Mouse (Mus musculus) heart, embryonic 11.5 days (tissue): ENCODE data around the gene Meiob. TPM values are rescaled to one million over a fixed set of nuclear protein-coding genes. Genes with fewer than 3 reads are reported as not detected.

Experiments
- ATAC-seq: fragments of 200-750 bp; cut with Nextera tagmentation; replicated peaks from 2 replicates; pipeline ENCODE4 v1.8.0; 2017; ENCODE audit warnings: moderate library complexity; ENCODE audit not compliant: insufficient number of reproducible peaks, low FRiP score, low TSS enrichment
- H3K27ac ChIP-seq: fragments of 300-500 bp; sonication (generic); 2 replicates; pipeline ENCODE4 v1.5.1; 2014; ENCODE audit warnings: mild to moderate bottlenecking, low read depth, low read length
- H3K27me3 ChIP-seq: fragments of 300-500 bp; sonication (generic); 2 replicates; pipeline ENCODE4 v1.6.1; 2014; ENCODE audit warnings: mild to moderate bottlenecking, low read length, mixed read lengths; ENCODE audit not compliant: control insufficient read depth, insufficient read depth
- H3K36me3 ChIP-seq: fragments of 300-500 bp; sonication (generic); 2 replicates; pipeline ENCODE4 v1.6.1; 2014; ENCODE audit warnings: mild to moderate bottlenecking, low read length, moderate library complexity, mixed read lengths; ENCODE audit not compliant: control insufficient read depth, insufficient read depth
- H3K4me1 ChIP-seq: fragments of 300-500 bp; sonication (generic); 2 replicates; pipeline ENCODE4 v1.6.1; 2014; ENCODE audit warnings: low read length; ENCODE audit not compliant: control insufficient read depth, insufficient read depth
- H3K4me2 ChIP-seq: fragments of 300-500 bp; sonication (generic); 2 replicates; pipeline ENCODE4 v1.6.1; 2014; ENCODE audit warnings: mild to moderate bottlenecking, moderate library complexity
- H3K4me3 ChIP-seq: fragments of 300-500 bp; sonication (generic); 2 replicates; pipeline ENCODE4 v1.5.1; 2014; ENCODE audit warnings: low read depth, low read length
- H3K9ac ChIP-seq: fragments of 300-500 bp; sonication (generic); 2 replicates; pipeline ENCODE4 v1.6.1; 2014; ENCODE audit warnings: mild to moderate bottlenecking, low read depth, low read length, moderate library complexity
- H3K9me3 ChIP-seq: fragments of 300-500 bp; sonication (generic); replicated peaks from 2 replicates; pipeline ENCODE4 v1.6.1; 2016; ENCODE audit warnings: low read length; ENCODE audit not compliant: control insufficient read depth
- WGBS: fragments of 180-500 bp; shearing (Covaris S2); extraction: QIAGEN DNeasy Blood & Tissue Kit; methylation state at CpG from one replicate; pipeline ENCODE4 v1.1.7; 2014; ENCODE audit not compliant: insufficient replicate concordance; 5-methylcytosine and 5-hydroxymethylcytosine counted together
- polyA plus RNA-seq: library from polyadenylated mRNA; unstranded; fragments of >200 nt; fragmentation: Nextera tagmentation; extraction: Ambion mirVana; gene quantifications from 2 replicates; pipeline ENCODE4 v1.2.1, GENCODE M21; 2014

The Meiob gene
- polyA plus RNA-seq, 1 experiment from 2014 or later = not detected

DNA sequence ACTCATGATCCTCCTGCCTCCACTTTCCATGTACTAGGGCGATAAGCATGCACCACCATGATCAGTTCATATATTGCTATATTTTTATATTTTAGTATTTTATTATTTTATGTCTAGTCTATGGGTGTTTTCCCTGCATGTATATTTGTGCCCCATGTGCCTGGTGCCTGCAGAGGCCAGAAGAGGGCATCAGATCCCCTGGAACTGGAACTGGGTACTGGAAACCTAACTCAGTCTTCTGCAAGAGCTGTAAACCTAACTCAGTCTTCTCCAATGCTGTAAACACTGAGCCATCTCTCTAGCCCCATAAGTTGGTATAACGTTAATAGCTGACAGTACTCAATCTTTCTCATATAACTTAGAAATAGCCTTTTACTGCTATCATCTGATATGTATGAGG lies 38.5 kb downstream of the Meiob start:
- H3K9me3 ChIP-seq = no peaks in the 10 kb centered on the region
- no peak overlapping the region for H3K27ac ChIP-seq
- H3K36me3 ChIP-seq = no peaks in the 10 kb centered on the region
- H3K4me2 ChIP-seq = no peak overlapping the region
- ATAC-seq = no peak
- no peaks in the 10 kb centered on the region for H3K4me1 ChIP-seq
- H3K27me3 ChIP-seq = peaks cover 2% of the 10 kb centered on the region; the same call in 1 of the 2 replicates
- no peak overlapping the region for H3K9ac ChIP-seq
- H3K4me3 ChIP-seq = no peak overlapping the region
- WGBS = 57% methylated on average over 2 of the region's 2 CpGs

DNA sequence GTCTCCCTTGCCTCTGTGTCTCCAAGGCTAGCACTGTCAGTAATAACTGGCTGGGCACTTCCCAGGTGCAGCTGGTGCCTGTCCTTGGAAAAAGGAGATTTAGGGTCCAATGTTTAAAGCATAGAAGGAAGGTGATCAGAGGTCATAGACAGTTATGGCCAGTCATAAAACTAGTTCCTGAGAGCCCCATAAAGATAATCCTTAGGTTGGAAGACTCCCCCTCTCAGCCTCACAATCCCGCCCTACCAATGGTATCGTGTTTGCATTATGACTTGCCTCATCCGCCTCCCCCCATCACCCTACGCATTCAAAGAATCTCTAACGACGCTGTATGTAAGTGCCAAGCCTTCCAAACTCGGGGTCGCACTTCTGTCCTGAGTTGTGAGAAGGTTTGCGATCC lies 40.4 kb downstream of the Meiob start:
- H3K27ac ChIP-seq = no peak overlapping the region
- peak overlapping the region; percentile 27 for H3K4me2 ChIP-seq
- H3K36me3 ChIP-seq = no peaks in the 10 kb centered on the region
- no peaks in the 10 kb centered on the region; the same call in 1 of the 2 replicates for H3K27me3 ChIP-seq
- H3K9me3 ChIP-seq = no peaks in the 10 kb centered on the region
- ATAC-seq = no peak
- no peak overlapping the region for H3K9ac ChIP-seq
- 46% methylated on average over 9 of the region's 9 CpGs for WGBS
- no peak overlapping the region for H3K4me3 ChIP-seq
- 0 out of 2 replicates have a peak, but pooled peaks cover 3% of the 10 kb centered on the region for H3K4me1 ChIP-seq

DNA sequence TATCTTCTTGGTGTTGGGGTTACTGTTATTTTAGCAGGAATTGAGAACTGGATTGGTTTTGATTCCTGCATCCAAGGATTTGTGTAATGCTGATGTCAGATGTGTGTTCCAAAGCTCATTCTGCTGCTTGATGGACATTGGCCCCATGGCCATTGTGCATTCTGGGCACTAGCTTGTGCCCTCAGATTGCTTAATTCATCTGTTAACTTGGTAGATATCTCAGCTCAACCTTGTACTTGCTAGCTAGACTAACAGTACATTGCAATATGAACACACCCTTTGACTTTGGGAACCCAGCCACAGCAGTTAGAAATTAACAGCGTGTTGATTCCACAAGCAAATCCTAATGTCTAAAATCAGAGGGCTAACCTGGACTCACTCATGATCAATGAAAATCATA lies 43.3 kb downstream of the Meiob start:
- Histone ChIP-seq H3K4me2 (peak overlapping the region; percentile 41), H3K4me1 (peaks cover 10% of the 10 kb centered on the region; the same call in 1 of the 2 replicates), H3K9me3 (no peaks in the 10 kb centered on the region), H3K4me3 (0 out of 2 replicates have a peak overlapping the region, but pooled peaks have one; percentile 8), H3K27me3 (peaks cover 7% of the 10 kb centered on the region; the same call in 1 of the 2 replicates), H3K27ac (no peak overlapping the region), H3K36me3 (no peaks in the 10 kb centered on the region), H3K9ac (no peak overlapping the region)
- WGBS = 93% methylated on average over 1 of the region's 1 CpGs
- no peak for ATAC-seq

DNA sequence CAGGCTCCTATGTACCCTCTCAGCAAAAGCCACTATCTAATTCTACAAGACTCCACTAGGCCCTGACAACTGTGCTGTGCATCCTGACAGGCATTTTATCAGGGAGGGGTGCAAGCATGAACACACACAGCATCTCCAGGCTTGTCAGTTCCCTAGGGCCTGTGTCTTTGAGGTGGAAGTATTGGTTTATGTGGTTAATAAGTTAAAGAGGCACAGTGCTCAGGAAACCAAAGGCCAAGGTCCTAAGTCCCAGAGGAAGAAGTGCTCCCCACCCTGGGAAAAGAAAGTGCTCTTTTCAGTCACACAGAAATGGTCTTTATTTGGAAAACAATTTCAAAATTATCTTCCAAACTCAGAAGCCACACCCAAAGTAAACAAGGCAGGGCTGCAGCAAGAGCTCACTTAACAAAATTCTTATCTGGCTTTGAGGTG lies 44.5 kb downstream of the Meiob start:
- peak overlapping the region; percentile 57 for H3K4me3 ChIP-seq

DNA sequence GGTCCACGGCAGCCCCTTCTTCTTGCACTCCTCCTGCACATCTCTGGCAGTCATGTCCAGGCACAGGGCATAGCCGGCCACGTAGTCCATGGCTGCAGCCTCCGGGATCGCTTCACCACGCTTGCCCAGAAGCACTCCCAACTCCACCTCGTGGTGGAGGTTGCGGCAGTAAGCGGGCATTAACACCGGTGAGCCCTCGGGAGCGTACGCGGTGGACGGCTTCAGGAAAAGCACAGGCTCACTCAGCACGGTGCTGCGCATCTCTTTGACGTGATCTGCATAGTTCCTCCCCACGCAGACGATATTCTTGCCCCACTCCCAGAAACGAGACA lies 45.6 kb downstream of the Meiob start:
- Histone ChIP-seq H3K4me3 (peak overlapping the region; percentile 57), H3K9me3 (no peaks in the 10 kb centered on the region), H3K36me3 (0 out of 2 replicates have a peak, but pooled peaks cover 3% of the 10 kb centered on the region), H3K27ac (peak overlapping the region; percentile 99), H3K9ac (peak overlapping the region; percentile 80), H3K27me3 (peaks cover 7% of the 10 kb centered on the region; the same call in 1 of the 2 replicates), H3K4me1 (peaks cover 10% of the 10 kb centered on the region; the same call in 1 of the 2 replicates), H3K4me2 (peak overlapping the region; percentile 85)
- WGBS = under 1% methylated on average over 21 of the region's 21 CpGs
- peak; percentile 57 for ATAC-seq

More for the DNA sequence above, 44.5 kb downstream of the Meiob start:
- ATAC-seq = no peak
- Histone ChIP-seq H3K27me3 (peaks cover 7% of the 10 kb centered on the region; the same call in 1 of the 2 replicates), H3K4me2 (peak overlapping the region; percentile 85), H3K9ac (peak overlapping the region; percentile 50; the same call in 1 of the 2 replicates), H3K27ac (peak overlapping the region; percentile 99), H3K36me3 (0 out of 2 replicates have a peak, but pooled peaks cover 2% of the 10 kb centered on the region), H3K9me3 (no peaks in the 10 kb centered on the region), H3K4me1 (peaks cover 10% of the 10 kb centered on the region; the same call in 1 of the 2 replicates)

DNA sequence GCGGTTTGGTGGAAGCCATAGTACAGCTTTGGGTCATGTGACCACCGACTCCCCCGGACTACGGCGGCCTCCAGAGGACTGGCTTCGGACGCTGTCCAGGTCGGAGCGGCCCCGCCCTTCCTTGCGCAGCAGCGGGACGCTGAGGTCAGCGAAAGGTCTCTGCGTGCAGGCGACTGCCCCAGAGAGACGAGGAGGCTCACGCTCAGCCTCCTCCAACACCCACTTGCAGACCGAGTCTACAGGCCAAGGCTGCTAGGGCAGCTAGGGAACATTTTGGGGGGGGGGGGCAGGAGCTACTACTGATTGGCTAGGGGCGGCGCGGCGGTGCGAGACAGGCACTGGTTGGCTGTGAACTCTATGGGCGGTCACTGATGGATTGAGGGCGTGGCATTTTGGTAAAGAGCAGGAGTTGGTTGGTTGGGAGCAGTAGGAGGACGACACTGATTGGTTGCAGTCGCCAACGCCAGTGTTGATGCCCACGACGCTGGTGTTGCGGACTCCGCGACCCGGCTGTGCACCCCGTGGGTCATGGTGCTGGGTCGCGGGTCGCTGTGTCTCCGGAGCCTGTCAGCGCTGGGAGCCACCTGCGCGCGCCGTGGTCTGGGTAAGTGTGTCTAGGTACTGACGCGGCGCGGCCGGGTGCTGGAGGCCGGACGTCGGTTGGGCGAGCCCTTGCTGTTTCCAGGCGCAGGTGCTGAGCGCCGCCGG lies 46.1 kb downstream of the Meiob start, which contains the start of gene Fahd1:
Fahd1 (minus strand) TSS at position 300 of the 708 bp plus-strand sequence.
- Histone ChIP-seq H3K9me3 (no peaks in the 10 kb centered on the region), H3K27me3 (peaks cover 7% of the 10 kb centered on the region; the same call in 1 of the 2 replicates), H3K4me1 (peaks cover 10% of the 10 kb centered on the region; the same call in 1 of the 2 replicates), H3K36me3 (0 out of 2 replicates have a peak, but pooled peaks cover 3% of the 10 kb centered on the region), H3K4me2 (peak within 1 kb of the TSS; percentile 90), H3K9ac (peak within 1 kb of the TSS; percentile 80), H3K27ac (peak within 1 kb of the TSS; percentile 99), H3K4me3 (peak within 1 kb of the TSS; percentile 57)
- ATAC-seq = peak; percentile 98
- WGBS = under 1% methylated on average over 58 of the region's 58 CpGs

DNA sequence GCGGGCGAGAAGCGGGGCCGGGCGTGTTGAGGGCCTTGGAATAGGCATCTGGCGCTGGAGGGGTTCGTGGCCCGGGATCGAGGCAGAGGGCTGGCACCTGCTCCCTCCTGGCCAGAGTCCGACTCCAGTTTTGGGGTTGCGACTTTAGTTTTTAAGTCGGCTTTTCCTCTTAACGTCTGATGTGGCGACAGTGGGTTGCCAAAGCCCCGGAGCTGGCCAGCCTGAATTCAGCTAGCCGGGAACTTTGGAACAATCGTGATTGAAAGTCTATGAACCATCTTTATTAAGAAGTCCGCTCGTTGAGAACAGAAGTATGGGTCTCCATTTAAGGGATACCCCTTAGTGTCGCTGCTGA lies 46.7 kb downstream of the Meiob start:
- Histone ChIP-seq H3K9me3 (no peaks in the 10 kb centered on the region), H3K4me1 (peaks cover 10% of the 10 kb centered on the region; the same call in 1 of the 2 replicates), H3K9ac (peak overlapping the region; percentile 29), H3K36me3 (0 out of 2 replicates have a peak, but pooled peaks cover 3% of the 10 kb centered on the region), H3K27ac (no peak overlapping the region), H3K4me3 (peak overlapping the region; percentile 57), H3K27me3 (peaks cover 7% of the 10 kb centered on the region; the same call in 1 of the 2 replicates), H3K4me2 (peak overlapping the region; percentile 90)
- no peak for ATAC-seq
- 1% methylated on average over 20 of the region's 20 CpGs for whole genome bisulfite sequencing

DNA sequence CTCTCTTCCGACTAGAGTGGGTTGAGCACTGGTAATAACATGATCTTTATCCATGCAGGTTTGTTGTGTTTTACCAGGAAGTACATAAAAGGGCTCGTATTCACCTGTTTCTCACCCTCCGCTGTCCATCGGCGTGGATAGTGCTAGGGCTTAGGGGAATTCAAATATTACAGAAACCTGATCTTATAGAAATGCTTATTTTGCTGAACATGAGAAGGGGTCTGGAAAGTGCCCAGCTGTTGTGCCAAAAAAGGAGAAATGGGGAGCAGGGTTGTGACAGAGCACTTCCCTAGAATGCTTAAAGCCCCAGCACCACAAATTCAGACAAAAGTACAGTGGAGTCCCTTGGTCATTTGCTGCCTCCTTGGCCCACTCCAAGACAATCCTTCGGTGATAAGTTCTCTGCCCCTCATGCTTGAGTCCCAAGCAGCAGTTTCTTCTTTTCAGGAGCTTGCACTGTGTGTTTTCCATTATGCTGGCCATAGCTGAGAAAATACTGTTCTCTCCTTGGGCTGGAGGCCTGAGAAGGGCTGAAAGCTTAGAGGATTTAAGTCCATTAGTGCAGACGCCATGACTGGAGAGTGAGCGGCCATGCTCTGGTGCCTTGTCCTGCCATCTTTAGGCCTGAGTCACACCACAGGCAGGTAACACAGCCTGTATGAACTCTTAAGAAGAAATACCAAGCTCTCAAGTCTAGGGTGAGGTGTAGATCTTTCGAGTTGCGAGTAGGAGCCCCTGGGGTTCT lies 47.5 kb downstream of the Meiob start:
- Histone ChIP-seq H3K9ac (no peak overlapping the region), H3K4me3 (peak overlapping the region; percentile 57), H3K9me3 (no peaks in the 10 kb centered on the region), H3K4me2 (peak overlapping the region; percentile 90), H3K27me3 (peaks cover 7% of the 10 kb centered on the region; the same call in 1 of the 2 replicates), H3K4me1 (peaks cover 10% of the 10 kb centered on the region; the same call in 1 of the 2 replicates), H3K36me3 (0 out of 2 replicates have a peak, but pooled peaks cover 3% of the 10 kb centered on the region), H3K27ac (no peak overlapping the region)
- ATAC-seq = no peak
- WGBS = 80% methylated on average over 10 of the region's 10 CpGs
